Mouse (Mus musculus) bone marrow macrophage, adult 2 months (primary cell): ENCODE results near the gene Golga4. TPM values are rescaled to one million over a fixed set of nuclear protein-coding genes. Genes with fewer than 3 reads are reported as not detected.
A peak's percentile ranks its signal among the peaks of the same experiment; 100 is the strongest.

Source experiments
- H3K27ac ChIP-seq: 2 replicates; pipeline ENCODE4 v1.5.1; 2012; ENCODE audit warnings: low read depth, low read length; ENCODE audit not compliant: insufficient read depth
- H3K4me1 ChIP-seq: 2 replicates; pipeline ENCODE4 v1.6.1; 2012; ENCODE audit warnings: low read length; ENCODE audit not compliant: control insufficient read depth, insufficient read depth
- H3K4me3 ChIP-seq: 2 replicates; pipeline ENCODE4 v1.5.1; 2012; ENCODE audit warnings: mild to moderate bottlenecking, low read length, moderate library complexity; ENCODE audit not compliant: insufficient read depth
- CTCF ChIP-seq: IDR thresholded peaks from 2 replicates; pipeline ENCODE4 v1.5.1; 2012; ENCODE audit warnings: low read depth, mild to moderate bottlenecking, low read length, moderate library complexity
- POLR2A ChIP-seq: IDR thresholded peaks from 2 replicates; pipeline ENCODE4 v1.6.1; 2012; ENCODE audit warnings: mild to moderate bottlenecking, low read depth, low read length, borderline replicate concordance
- polyA plus RNA-seq: library from polyadenylated mRNA; stranded (reverse); fragments of >200 nt; gene quantifications from 2 replicates; pipeline ENCODE4 v1.2.4, GENCODE M21; 2012; ENCODE audit not compliant: missing spikeins, insufficient read depth, insufficient read length

Golga4 gene
- polyA plus RNA-seq, result 46.5 and 52.2 TPM in 2 replicates

DNA sequence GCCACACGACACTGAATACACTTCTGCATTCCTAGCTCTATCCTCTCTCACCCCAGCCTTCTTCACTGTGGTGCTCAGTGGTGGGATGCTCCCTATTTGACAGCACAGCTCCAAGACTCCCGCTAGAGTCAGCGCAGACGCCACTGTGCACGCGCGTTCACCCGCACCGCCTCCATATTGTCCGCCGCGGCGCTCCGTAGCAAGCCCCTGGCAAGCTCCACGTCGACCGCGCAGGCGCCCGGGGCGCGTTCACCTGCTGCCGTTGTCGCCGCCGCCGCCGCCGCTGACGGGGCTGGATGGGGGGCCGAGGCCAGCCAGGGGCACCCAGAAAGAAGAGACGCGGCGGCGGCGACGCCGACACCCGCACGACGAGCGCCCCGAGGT is at the start of gene Golga4:
Gene Golga4 (plus strand): TSS at position 248 of the 384 bp plus-strand sequence.
- H3K4me3 ChIP-seq, result peak within 1 kb of the TSS; percentile 73
- TF ChIP-seq CTCF (no peak), POLR2A (no peak)
- peaks cover 23% of the 10 kb centered on the region for H3K4me1 ChIP-seq
- peak within 1 kb of the TSS; percentile 52 for H3K27ac ChIP-seq

DNA sequence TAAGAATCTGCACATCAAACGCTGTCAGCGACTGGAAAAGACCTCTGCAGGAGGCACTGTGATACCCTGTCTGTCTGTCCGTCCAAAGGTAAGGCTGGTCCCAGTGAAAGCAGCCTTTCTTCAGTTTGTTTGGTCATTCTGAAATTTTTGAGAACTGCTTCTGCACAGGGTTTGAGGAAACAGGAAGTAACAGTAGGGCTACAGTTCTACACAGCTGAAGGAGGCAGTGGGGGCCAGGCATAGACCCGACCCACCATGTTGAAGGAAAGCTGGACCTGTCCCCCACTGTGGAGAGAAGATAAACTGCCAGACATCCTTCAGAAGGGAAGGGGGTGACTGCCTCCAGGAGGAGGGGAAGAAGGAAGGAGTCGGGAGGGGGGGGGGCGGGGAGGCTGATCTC is 49.7 kb upstream of the Golga4 start:
- Histone ChIP-seq H3K27ac (no peak overlapping the region), H3K4me1 (no peaks in the 10 kb centered on the region), H3K4me3 (no peak overlapping the region)
- no peak for TF ChIP-seq POLR2A

DNA sequence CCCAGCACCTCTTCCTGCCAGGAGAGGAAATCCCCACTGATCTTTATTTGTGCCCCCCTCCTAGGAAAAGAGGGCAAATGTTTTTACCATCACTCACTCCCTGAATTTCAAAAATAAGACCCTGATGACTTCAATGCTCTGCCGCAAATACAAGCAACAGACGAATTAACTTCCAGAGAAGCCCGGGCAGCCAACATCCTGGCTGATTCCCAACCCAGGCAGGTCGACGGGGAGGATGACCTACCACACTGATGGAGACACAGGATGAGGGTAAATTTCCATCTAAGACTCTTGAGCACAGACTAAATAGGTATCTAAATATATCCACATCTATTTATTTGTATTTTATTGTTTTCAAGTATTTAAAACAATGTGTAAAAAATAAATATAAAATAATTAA is 48.0 kb upstream of the Golga4 start:
- TF ChIP-seq CTCF (no peak), POLR2A (no peak)
- Histone ChIP-seq H3K4me1 (no peaks in the 10 kb centered on the region), H3K4me3 (no peak overlapping the region), H3K27ac (no peak overlapping the region)

DNA sequence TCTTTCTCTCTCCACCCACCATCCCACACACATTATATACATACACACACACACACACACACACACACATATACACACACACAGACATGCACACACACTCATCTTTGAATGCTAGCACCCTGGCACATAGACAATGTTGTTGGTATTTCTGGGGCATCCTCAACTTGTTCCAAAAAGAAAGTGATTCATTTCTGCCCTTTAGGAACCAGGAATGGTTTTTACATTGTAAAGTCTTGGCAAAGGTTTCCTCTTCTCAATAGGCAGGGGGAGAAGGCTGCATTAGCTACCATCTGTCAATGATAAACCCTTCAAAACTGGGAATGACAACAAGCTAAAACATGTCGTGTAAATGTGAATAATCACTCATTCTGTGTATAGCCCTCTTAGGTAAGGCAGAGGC is 42.0 kb upstream of the Golga4 start:
- Histone ChIP-seq H3K27ac (no peak overlapping the region), H3K4me1 (no peaks in the 10 kb centered on the region), H3K4me3 (no peak overlapping the region)
- no peak for TF ChIP-seq POLR2A
- TF ChIP-seq CTCF, result no peak

DNA sequence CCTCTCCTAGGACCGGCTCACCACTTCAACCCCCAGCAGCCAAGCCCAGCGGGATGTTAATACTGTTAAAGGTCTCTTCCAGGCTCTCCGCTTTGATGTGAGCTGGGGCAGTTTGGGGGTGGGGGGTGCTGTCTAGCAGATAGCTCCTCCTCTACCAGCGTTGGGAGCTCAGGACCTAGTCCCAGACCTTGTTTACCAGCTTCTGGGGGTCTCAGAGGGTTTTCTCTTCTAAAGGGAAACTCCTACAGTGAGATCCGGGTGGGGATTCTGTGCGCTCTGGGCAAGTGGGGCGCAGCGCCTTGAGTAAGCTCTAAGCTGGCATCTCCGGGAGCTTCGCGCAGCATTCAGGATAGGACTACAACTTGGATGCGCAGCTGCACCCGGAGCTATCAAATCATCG is 37.8 kb upstream of the Golga4 start:
- TF ChIP-seq POLR2A (no peak), CTCF (no peak)
- Histone ChIP-seq H3K27ac (no peak overlapping the region), H3K4me3 (no peak overlapping the region), H3K4me1 (no peaks in the 10 kb centered on the region)

DNA sequence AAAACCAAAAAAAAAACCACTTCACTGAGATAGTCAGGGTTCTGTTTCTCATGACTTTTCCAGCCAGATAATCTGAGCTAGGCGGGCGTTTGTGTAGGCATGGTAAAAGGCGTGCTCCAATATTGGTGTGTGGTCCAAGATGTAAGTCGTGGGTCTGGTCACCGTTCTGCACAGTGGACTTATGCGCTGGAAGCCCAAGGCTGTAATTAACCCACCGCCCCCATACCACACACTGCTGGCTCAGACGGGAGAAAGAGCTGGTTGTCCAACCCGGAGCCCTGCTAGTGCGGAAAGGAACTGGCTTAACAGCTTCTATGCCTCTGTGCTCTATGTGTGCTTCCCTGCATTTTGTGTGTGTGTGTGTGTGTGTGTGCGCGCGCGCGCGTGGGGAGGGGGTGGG is 36.8 kb upstream of the Golga4 start:
- no peak for TF ChIP-seq POLR2A
- no peak for TF ChIP-seq CTCF
- Histone ChIP-seq H3K27ac (no peak overlapping the region), H3K4me1 (no peaks in the 10 kb centered on the region), H3K4me3 (no peak overlapping the region)

DNA sequence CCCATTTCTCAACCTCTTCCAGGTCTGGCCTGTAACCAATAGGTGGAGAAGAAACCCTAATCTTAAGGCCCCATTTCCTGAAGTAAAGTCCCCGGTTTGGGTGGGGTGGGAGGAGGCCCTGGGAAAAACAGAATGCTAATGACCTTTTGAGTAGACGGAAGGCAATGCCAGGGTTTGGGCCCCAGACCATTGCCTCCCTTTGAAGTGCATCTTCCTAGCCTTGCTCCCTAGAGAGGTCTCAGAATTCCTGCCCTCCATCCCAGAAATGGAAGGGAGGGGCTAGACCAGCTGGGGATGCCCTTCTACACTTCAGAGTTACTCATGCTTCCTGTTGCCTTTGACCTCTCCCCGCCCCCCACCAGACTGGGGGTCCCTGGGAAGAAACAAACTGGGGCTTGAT is 34.8 kb upstream of the Golga4 start:
- TF ChIP-seq POLR2A (no peak), CTCF (no peak)
- no peaks in the 10 kb centered on the region for H3K4me1 ChIP-seq
- H3K4me3 ChIP-seq, result no peak overlapping the region
- H3K27ac ChIP-seq, result no peak overlapping the region

DNA sequence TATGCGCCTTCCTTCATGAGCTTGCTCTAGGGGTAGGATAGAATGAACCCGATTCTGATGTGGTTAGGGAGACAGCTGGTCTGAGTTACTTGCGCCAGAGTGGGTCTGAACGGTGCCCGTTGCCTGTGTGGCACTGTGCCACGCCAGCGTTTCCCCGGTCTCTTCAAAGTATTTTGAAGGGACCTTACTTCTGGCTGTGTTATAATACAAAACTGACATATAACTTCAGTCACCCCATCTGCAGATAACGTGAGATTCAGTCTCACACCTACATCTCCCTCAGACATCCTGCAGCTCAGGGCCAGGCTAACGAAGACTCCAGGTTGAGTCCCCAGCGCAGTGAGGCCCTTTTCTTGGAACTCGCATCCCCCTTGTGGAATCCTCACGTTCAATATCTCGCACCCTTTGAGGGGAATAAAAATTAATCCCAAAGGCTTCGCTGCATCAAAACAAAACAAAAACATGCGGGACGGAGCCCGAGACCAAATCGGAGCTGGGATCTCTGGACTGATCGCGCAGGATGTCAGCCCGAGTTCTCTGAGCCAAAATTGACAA is 29.8 kb upstream of the Golga4 start:
- H3K27ac ChIP-seq, result no peak overlapping the region
- no peaks in the 10 kb centered on the region for H3K4me1 ChIP-seq
- TF ChIP-seq POLR2A, result no peak
- no peak for TF ChIP-seq CTCF
- H3K4me3 ChIP-seq, result no peak overlapping the region

DNA sequence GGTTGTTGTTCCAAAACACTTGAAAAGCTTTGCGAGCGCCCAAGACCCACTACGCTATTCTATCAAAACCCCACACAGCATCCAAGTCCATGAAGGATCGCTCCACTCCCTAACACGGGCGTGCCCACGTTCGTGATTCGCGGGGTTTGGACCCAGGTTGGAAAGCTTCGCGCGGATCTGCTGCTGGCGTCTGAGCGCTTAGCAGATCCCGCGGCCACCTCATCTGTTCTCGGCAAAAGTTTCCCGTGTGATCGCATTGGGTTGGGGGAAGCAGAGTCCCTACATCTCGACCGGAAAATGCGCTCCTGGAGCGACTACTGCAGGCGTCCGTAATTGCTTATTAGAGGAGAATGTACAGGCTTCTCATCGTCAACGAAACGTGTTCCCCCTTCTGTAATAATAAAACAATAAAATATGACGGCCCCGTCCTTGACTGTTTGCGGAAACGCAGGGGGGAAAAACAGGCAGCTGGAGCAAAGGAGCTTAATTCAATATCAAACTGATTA is 29.2 kb upstream of the Golga4 start:
- Histone ChIP-seq H3K4me1 (no peaks in the 10 kb centered on the region), H3K27ac (no peak overlapping the region), H3K4me3 (peak overlapping the region; percentile 58)
- TF ChIP-seq POLR2A (no peak), CTCF (no peak)

DNA sequence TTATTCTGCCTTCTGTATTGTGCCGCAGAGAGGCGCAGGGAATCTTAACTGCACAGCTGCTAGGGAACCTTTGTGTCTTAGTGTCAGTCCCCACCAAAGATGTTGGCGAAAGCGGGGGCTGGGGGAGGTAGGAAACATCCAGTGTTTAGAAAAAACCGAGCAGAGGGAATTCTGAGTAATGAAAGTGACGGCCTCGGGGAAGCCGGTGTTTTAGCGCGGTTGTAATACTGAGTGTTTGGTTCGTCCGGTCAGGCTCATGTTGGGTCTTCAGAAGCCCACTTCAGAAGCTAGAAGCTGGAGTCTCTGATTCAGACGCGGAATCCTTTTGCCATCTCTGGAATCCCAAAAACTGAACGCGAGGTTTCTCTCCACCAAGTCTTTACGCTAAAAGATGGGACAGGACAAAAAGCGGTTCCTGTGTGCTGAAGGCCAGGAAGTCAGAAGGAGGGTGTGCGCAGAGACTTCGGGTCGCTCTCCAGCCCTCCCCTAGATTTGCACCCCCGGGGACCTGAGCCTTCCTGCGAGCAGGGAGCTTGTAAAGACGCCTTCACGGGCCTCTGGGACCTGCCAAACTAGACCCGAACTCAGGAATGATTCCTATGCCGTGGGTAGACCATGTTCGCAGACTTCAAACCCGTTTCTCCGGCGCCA is 28.7 kb upstream of the Golga4 start:
- TF ChIP-seq CTCF, result no peak
- TF ChIP-seq POLR2A, result no peak
- H3K4me1 ChIP-seq, result no peaks in the 10 kb centered on the region
- no peak overlapping the region for H3K27ac ChIP-seq
- peak overlapping the region; percentile 58 for H3K4me3 ChIP-seq

DNA sequence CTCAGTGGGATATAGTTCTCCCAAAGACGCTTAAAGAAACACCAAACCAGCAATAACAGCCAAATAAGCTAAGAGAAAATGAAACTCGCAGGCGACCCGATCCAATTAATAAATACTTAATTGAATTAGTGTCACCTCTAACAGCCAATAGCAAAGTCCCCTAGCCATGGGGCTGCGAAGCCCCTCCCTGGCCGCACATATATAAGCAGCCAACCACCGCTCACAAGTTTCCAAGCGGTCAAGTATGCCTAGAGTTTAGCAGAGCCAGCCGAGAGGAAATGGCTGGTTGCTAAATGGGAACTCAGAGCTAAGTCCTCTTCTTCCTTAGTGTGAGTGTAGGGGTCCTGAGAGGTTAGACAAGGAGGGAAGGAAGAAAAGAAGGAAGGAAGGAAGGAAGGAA is 28.1 kb upstream of the Golga4 start, which contains the start of gene Eomes:
Gene Eomes (plus strand): TSS at position 252 of the 400 bp plus-strand sequence.
- no peak for TF ChIP-seq POLR2A
- TF ChIP-seq CTCF, result no peak
- Histone ChIP-seq H3K4me1 (no peaks in the 10 kb centered on the region), H3K4me3 (peak within 1 kb of the TSS; percentile 58), H3K27ac (no peak within 1 kb of the TSS)
